Mouse (Mus musculus): ENCODE results near the gene Sdr9c7. TPM values are rescaled to one million over a fixed set of nuclear protein-coding genes. Genes with fewer than 3 reads are reported as not detected.

Gene Sdr9c7
- polyA plus RNA-seq (2017; shearing (Covaris generic)): not detected

GRCm38 (mm10) chr10:127898218-127898617 lies at the start of gene Sdr9c7:
Sdr9c7 (plus strand) TSS chr10:127898518.

DNA sequence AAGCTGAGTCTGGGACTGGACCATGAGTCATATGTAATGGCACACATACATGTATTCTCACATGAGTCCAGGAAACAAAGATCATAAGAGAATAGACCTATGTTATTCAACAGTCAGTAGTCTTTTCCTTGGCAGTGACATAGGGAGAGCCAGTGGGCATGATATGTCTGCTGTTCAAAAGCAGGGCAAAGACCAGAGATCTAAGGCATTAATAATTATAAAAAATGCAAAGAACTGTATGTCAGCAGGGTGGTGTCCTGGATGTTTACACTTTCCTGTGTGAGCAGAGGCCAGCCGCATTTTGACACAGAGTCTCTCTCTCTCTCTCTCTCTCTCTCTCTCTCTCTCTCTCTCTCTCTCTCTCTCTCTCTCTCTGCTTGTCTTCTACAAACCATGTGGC lies 48.7 kb upstream of the Sdr9c7 start, which contains the start of gene Rdh19:
TSS of gene Rdh19 (plus strand) at position 301 of the 400 bp plus-strand sequence.

GRCm38 (mm10) chr10:127866232-127866631 lies 32.1 kb upstream of the Sdr9c7 start, which contains the start of gene Rdh16f2:
Rdh16f2 (plus strand) TSS chr10:127866474.

DNA sequence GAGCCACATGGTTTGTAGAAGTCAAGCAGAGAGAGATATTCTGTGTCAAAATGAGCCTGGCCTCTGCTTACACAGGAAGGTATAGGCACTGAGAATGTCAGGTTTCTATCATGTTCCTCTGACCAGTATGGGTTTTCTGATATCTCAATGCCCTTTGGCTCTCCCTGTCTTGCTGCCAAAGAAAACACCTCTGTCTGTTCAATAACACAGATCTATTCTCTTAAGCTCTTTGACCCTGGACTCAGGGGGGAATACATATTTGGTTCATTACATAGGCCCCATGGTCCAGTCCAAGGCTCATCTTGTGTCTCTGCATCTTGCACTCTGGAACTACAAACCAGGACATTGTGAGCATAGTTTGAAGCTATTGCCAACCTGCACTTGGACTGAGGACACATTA lies 9.7 kb upstream of the Sdr9c7 start, which contains the start of gene Rdh7:
TSS of gene Rdh7 (minus strand) at position 213 of the 400 bp plus-strand sequence.

Other genes with a start within 250 kb of the Sdr9c7 start
- 9.7 TPM for gene Nemp1, start 231.6 kb upstream of the Sdr9c7 start, polyA plus RNA-seq (2017; shearing (Covaris generic))
- 29.2 TPM for gene Nab2, start 229.9 kb upstream of the Sdr9c7 start, polyA plus RNA-seq (2017; shearing (Covaris generic))
- 0.40 TPM for gene Myo1a, start 193.3 kb upstream of the Sdr9c7 start, polyA plus RNA-seq (2017; shearing (Covaris generic))
- gene Tac2, start 174.0 kb upstream of the Sdr9c7 start, polyA plus RNA-seq (2017; shearing (Covaris generic)): not detected
- gene Zbtb39, start 159.0 kb upstream of the Sdr9c7 start, polyA plus RNA-seq (2017; shearing (Covaris generic)): 0.44 TPM
- not detected for gene Gpr182, start 146.8 kb upstream of the Sdr9c7 start, polyA plus RNA-seq (2017; shearing (Covaris generic))
- gene Rdh1, start 138.8 kb upstream of the Sdr9c7 start, polyA plus RNA-seq (2017; shearing (Covaris generic)): 0.18 TPM
- gene Rdh16f1, start 138.7 kb upstream of the Sdr9c7 start, polyA plus RNA-seq (2017; shearing (Covaris generic)): not detected
- gene Rdh9, start 122.1 kb upstream of the Sdr9c7 start, polyA plus RNA-seq (2017; shearing (Covaris generic)): 0.57 TPM
- gene Rdh16, start 97.4 kb upstream of the Sdr9c7 start, polyA plus RNA-seq (2017; shearing (Covaris generic)): 0.26 TPM
- gene Rdh19, start 48.6 kb upstream of the Sdr9c7 start, polyA plus RNA-seq (2017; shearing (Covaris generic)): not detected
- not detected for gene Rdh16f2, start 32.0 kb upstream of the Sdr9c7 start, polyA plus RNA-seq (2017; shearing (Covaris generic))
- gene Rdh7, start 9.7 kb upstream of the Sdr9c7 start, polyA plus RNA-seq (2017; shearing (Covaris generic)): 0.40 TPM
- gene Hsd17b6, start 109.1 kb downstream of the Sdr9c7 start, polyA plus RNA-seq (2017; shearing (Covaris generic)): not detected
- gene Prim1, start 116.7 kb downstream of the Sdr9c7 start, polyA plus RNA-seq (2017; shearing (Covaris generic)): 16.9 TPM
- gene Naca, start 137.1 kb downstream of the Sdr9c7 start, polyA plus RNA-seq (2017; shearing (Covaris generic)): 411 TPM
- 185 TPM for gene Ptges3, start 160.4 kb downstream of the Sdr9c7 start, polyA plus RNA-seq (2017; shearing (Covaris generic))
- 1,063 TPM for gene Atp5b, start 184.8 kb downstream of the Sdr9c7 start, polyA plus RNA-seq (2017; shearing (Covaris generic))
- gene Baz2a, start 193.1 kb downstream of the Sdr9c7 start, polyA plus RNA-seq (2017; shearing (Covaris generic)): 47.7 TPM